Mouse (Mus musculus): ENCODE measurements around the gene Upk2.
"Not testable (repeated sequence)": the region's sequence is repeated elsewhere in the genome, so short reads cannot be mapped to it uniquely, and the experiment has no call there.

Upk2 gene

GRCm38 (mm10) chr9:44412306-44412705 is 42.5 kb downstream of the Upk2 start:
- ATAC-seq (ENCODE audit: insufficient number of reproducible peaks, low FRiP score, low TSS enrichment): no peak

- ATAC-seq (ENCODE audit: insufficient number of reproducible peaks, low FRiP score, low TSS enrichment): no peak
Observed at GRCm38 (mm10) chr9:44411601-44412130, 43.1 kb downstream of the Upk2 start.

GRCm38 (mm10) chr9:44410647-44411336 is 44.0 kb downstream of the Upk2 start:
- ATAC-seq (ENCODE audit: insufficient number of reproducible peaks, low FRiP score, low TSS enrichment): no peak

- not testable (repeated sequence) for ATAC-seq (ENCODE audit: insufficient number of reproducible peaks, low FRiP score, low TSS enrichment)
Observed at GRCm38 (mm10) chr9:44408693-44409092, 46.1 kb downstream of the Upk2 start.

GRCm38 (mm10) chr9:44407752-44408097 is 47.1 kb downstream of the Upk2 start:
- no peak for ATAC-seq (ENCODE audit: insufficient number of reproducible peaks, low FRiP score, low TSS enrichment)

- ATAC-seq (ENCODE audit: insufficient number of reproducible peaks, low FRiP score, low TSS enrichment): peak; percentile 95
Observed at GRCm38 (mm10) chr9:44406906-44407751, 47.6 kb downstream of the Upk2 start, which contains the start of the genes Rps25 and Trappc4. TSS of gene Rps25 (plus strand) at chr9:44407139. TSS of gene Trappc4 (minus strand) at chr9:44407600.

- ATAC-seq (ENCODE audit: insufficient number of reproducible peaks, low FRiP score, low TSS enrichment): no peak
Observed at GRCm38 (mm10) chr9:44405011-44405410, 49.8 kb downstream of the Upk2 start.

Measured in cerebellum, adult (tissue).